Mouse (Mus musculus) kidney, embryonic 16.5 days (tissue): ENCODE measurements around the gene Dtx3. TPM values are rescaled to one million over a fixed set of nuclear protein-coding genes. Genes with fewer than 3 reads are reported as not detected.
"Not testable (repeated sequence)": the region's sequence is repeated elsewhere in the genome, so short reads cannot be mapped to it uniquely, and the experiment has no call there.

ENCODE experiments used
- ATAC-seq: fragments of 200-750 bp; cut with Nextera tagmentation; 2 replicates; pipeline ENCODE4 v1.8.0; 2017; ENCODE audit warnings: moderate TSS enrichment; ENCODE audit not compliant: low FRiP score, low TSS enrichment
- H3K27ac ChIP-seq: fragments of 300-500 bp; sonication (generic); 2 replicates; pipeline ENCODE4 v1.5.1; 2014; ENCODE audit warnings: low read length
- H3K27me3 ChIP-seq: fragments of 300-500 bp; sonication (generic); 2 replicates; pipeline ENCODE4 v1.6.1; 2014; ENCODE audit warnings: low read length, control low read depth, mixed read lengths; ENCODE audit not compliant: insufficient read depth
- H3K36me3 ChIP-seq: fragments of 300-500 bp; sonication (generic); 2 replicates; pipeline ENCODE4 v1.6.1; 2014; ENCODE audit warnings: low read length, control low read depth, mixed read lengths; ENCODE audit not compliant: insufficient read depth
- H3K4me1 ChIP-seq: fragments of 300-500 bp; sonication (generic); 2 replicates; pipeline ENCODE4 v1.6.1; 2014; ENCODE audit warnings: low read length, control low read depth, mixed read lengths; ENCODE audit not compliant: insufficient read depth
- H3K4me2 ChIP-seq: fragments of 300-500 bp; sonication (generic); replicated peaks from 2 replicates; pipeline ENCODE4 v1.6.1; 2014; ENCODE audit warnings: low read depth, low read length
- H3K4me3 ChIP-seq: fragments of 300-500 bp; sonication (generic); 2 replicates; pipeline ENCODE4 v1.5.1; 2014; ENCODE audit warnings: mild to moderate bottlenecking, low read length
- H3K9ac ChIP-seq: fragments of 300-500 bp; sonication (generic); replicated peaks from 2 replicates; pipeline ENCODE4 v1.6.1; 2014; ENCODE audit warnings: low read length
- H3K9me3 ChIP-seq: fragments of 300-500 bp; sonication (generic); 2 replicates; pipeline ENCODE4 v1.6.1; 2016; ENCODE audit warnings: low read length, control low read depth
- WGBS: fragments of 180-500 bp; shearing (Covaris S2); extraction: QIAGEN DNeasy Blood & Tissue Kit; methylation state at CpG from one replicate; pipeline ENCODE4 v1.1.7; 2014; 5-methylcytosine and 5-hydroxymethylcytosine counted together
- polyA plus RNA-seq: library from polyadenylated mRNA; unstranded; fragments of >200 nt; fragmentation: Nextera tagmentation; extraction: Ambion mirVana; gene quantifications from 2 replicates; pipeline ENCODE4 v1.2.1, GENCODE M21; 2015

Gene Dtx3
- polyA plus RNA-seq, 1 experiment from 2014 or later: 115 TPM

DNA sequence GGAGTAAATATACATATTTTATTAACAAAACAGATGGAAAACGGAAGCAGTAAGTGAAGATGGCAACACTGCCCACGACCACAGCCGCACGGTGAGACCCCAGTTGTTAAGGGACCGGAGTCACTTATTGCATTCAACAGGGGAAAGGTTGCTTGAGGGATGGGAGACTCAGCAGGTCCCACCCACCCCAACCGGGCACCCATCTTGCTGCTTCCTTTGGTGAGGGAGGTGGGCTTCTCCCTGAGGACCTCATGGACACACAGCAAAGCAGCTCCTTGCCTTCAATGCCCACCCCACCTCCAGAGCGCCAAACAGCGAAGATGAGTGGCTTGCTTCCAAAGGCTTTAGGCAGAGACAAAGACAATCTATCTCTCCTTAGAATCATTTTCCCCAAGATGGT is 1.6 kb upstream of the Dtx3 start:
- WGBS: 88% methylated on average over 8 of the region's 8 CpGs
- no peak for ATAC-seq
- Histone ChIP-seq H3K9ac (no peak overlapping the region), H3K4me1 (peaks cover 38% of the 10 kb centered on the region), H3K4me3 (no peak overlapping the region), H3K27me3 (no peaks in the 10 kb centered on the region), H3K9me3 (no peaks in the 10 kb centered on the region), H3K27ac (peak overlapping the region; percentile 97; the same call in 1 of the 2 replicates), H3K4me2 (no peak overlapping the region), H3K36me3 (peaks cover 40% of the 10 kb centered on the region)

- 6% methylated on average over 5 of the region's 5 CpGs for WGBS
- H3K9ac ChIP-seq: peak overlapping the region; percentile 96
Measured at GRCm38 (mm10) chr10:127196392-127196791, 864 bp upstream of the Dtx3 start.

GRCm38 (mm10) chr10:127194428-127195327 is 850 bp downstream of the Dtx3 start:
- peak overlapping the region; percentile 96 for H3K9ac ChIP-seq
- H3K4me3 ChIP-seq: peak overlapping the region; percentile 89
- H3K9me3 ChIP-seq: no peaks in the 10 kb centered on the region
- ATAC-seq: peak; percentile 62
- WGBS: 5% methylated on average over 22 of the region's 22 CpGs
- H3K27ac ChIP-seq: peak overlapping the region; percentile 97
- H3K36me3 ChIP-seq: peaks cover 36% of the 10 kb centered on the region
- H3K4me2 ChIP-seq: peak overlapping the region; percentile 73
- no peaks in the 10 kb centered on the region for H3K27me3 ChIP-seq
- H3K4me1 ChIP-seq: peaks cover 55% of the 10 kb centered on the region

More at GRCm38 (mm10) chr10:127196392-127196791, 864 bp upstream of the Dtx3 start:
- ATAC-seq: peak; percentile 79
- peak overlapping the region; percentile 89 for H3K4me3 ChIP-seq
- H3K27ac ChIP-seq: peak overlapping the region; percentile 97
- H3K27me3 ChIP-seq: no peaks in the 10 kb centered on the region
- peaks cover 39% of the 10 kb centered on the region for H3K36me3 ChIP-seq
- H3K4me2 ChIP-seq: peak overlapping the region; percentile 73
- no peaks in the 10 kb centered on the region for H3K9me3 ChIP-seq
- H3K4me1 ChIP-seq: peaks cover 38% of the 10 kb centered on the region

DNA sequence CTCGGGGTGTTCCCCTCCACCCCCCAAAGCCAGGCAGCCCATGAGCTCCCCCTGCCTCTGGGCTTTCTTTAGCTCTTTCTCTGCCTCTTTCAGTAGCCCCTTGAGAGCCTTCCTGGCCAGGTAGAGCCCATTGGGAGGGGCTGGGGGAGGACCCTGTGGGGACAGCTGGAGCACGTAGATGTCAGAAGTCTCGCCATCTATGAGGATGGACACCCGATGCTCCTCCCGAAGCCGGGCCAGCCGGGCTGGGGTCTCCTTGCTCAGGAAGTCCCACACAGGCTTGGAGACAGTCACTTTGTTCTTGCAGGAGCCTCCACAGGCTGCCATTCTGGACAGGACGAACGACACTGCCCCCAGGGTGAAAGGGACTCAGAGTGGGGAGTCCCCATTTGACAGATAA is 2.5 kb downstream of the Dtx3 start:
- Histone ChIP-seq H3K9me3 (no peaks in the 10 kb centered on the region), H3K27me3 (no peaks in the 10 kb centered on the region), H3K4me3 (no peak overlapping the region), H3K4me1 (peaks cover 58% of the 10 kb centered on the region), H3K27ac (no peak overlapping the region), H3K4me2 (no peak overlapping the region), H3K36me3 (peaks cover 20% of the 10 kb centered on the region), H3K9ac (no peak overlapping the region)
- ATAC-seq: no peak
- 67% methylated on average over 9 of the region's 9 CpGs for WGBS

DNA sequence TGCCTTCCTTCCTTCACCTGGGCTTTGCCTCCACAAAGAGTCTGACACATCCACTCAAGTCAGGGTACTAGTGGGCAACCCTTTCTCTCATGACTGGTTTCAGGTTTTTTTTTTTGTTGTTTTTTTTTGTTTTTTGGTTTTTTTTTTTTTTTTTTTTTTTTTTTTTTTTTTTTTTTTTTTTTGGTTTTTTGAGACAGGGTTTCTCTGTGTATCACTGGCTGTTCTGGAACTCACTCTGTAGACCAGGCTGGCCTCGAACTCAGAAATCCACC is 3.5 kb downstream of the Dtx3 start:
- ATAC-seq, H3K4me2 ChIP-seq, H3K4me3 ChIP-seq, H3K27ac ChIP-seq, H3K9ac ChIP-seq, H3K27me3 ChIP-seq, H3K9me3 ChIP-seq: not testable (repeated sequence)
- H3K4me1 ChIP-seq: peaks cover 61% of the 10 kb centered on the region
- peaks cover 12% of the 10 kb centered on the region; the same call in 1 of the 2 replicates for H3K36me3 ChIP-seq
- WGBS: 76% methylated on average over 1 of the region's 1 CpGs

GRCm38 (mm10) chr10:127191191-127192056 is 4.1 kb downstream of the Dtx3 start:
- Histone ChIP-seq H3K9me3 (no peaks in the 10 kb centered on the region), H3K4me3 (no peak overlapping the region), H3K4me1 (peaks cover 55% of the 10 kb centered on the region), H3K36me3 (peaks cover 17% of the 10 kb centered on the region), H3K27me3 (no peaks in the 10 kb centered on the region), H3K4me2 (no peak overlapping the region), H3K27ac (peak overlapping the region; percentile 93; the same call in 1 of the 2 replicates), H3K9ac (peak overlapping the region; percentile 80; the same call in 1 of the 2 replicates)
- 77% methylated on average over 19 of the region's 19 CpGs for WGBS
- ATAC-seq: no peak

GRCm38 (mm10) chr10:127190398-127191190 is 4.9 kb downstream of the Dtx3 start:
- peaks cover 50% of the 10 kb centered on the region for H3K4me1 ChIP-seq
- WGBS: 53% methylated on average over 14 of the region's 14 CpGs

GRCm38 (mm10) chr10:127189651-127190381 is 5.7 kb downstream of the Dtx3 start, which contains the start of gene Arhgef25:
Gene Arhgef25 (minus strand): TSS chr10:127190083.
- Histone ChIP-seq H3K9ac (peak within 1 kb of the TSS; percentile 80), H3K27ac (peak within 1 kb of the TSS; percentile 93), H3K4me3 (peak within 1 kb of the TSS; percentile 69), H3K4me1 (peaks cover 48% of the 10 kb centered on the region), H3K9me3 (no peaks in the 10 kb centered on the region), H3K4me2 (peak within 1 kb of the TSS; percentile 96), H3K27me3 (no peaks in the 10 kb centered on the region), H3K36me3 (peaks cover 18% of the 10 kb centered on the region)
- 2% methylated on average over 35 of the region's 35 CpGs for WGBS
- ATAC-seq: peak; percentile 42

More at GRCm38 (mm10) chr10:127190398-127191190, 4.9 kb downstream of the Dtx3 start:
- Histone ChIP-seq H3K36me3 (peaks cover 18% of the 10 kb centered on the region), H3K9me3 (no peaks in the 10 kb centered on the region), H3K27ac (peak overlapping the region; percentile 93), H3K27me3 (no peaks in the 10 kb centered on the region), H3K4me2 (peak overlapping the region; percentile 96), H3K9ac (peak overlapping the region; percentile 80), H3K4me3 (peak overlapping the region; percentile 69)
- no peak for ATAC-seq
